Mouse (Mus musculus) stomach, adult 2 months (tissue): ENCODE measurements around the gene 1810037I17Rik. TPM values are rescaled to one million over a fixed set of nuclear protein-coding genes. Genes with fewer than 3 reads are reported as not detected.

Experiments used
- polyA plus RNA-seq: library from polyadenylated mRNA; depleted of rRNA; stranded (reverse); fragments of >200 nt; gene quantifications from 2 replicates; pipeline ENCODE4 v1.2.3, GENCODE M21; 2012; rRNA removed

The 1810037I17Rik gene
- polyA plus RNA-seq: 49.3 and 57.3 TPM in 2 replicates

DNA sequence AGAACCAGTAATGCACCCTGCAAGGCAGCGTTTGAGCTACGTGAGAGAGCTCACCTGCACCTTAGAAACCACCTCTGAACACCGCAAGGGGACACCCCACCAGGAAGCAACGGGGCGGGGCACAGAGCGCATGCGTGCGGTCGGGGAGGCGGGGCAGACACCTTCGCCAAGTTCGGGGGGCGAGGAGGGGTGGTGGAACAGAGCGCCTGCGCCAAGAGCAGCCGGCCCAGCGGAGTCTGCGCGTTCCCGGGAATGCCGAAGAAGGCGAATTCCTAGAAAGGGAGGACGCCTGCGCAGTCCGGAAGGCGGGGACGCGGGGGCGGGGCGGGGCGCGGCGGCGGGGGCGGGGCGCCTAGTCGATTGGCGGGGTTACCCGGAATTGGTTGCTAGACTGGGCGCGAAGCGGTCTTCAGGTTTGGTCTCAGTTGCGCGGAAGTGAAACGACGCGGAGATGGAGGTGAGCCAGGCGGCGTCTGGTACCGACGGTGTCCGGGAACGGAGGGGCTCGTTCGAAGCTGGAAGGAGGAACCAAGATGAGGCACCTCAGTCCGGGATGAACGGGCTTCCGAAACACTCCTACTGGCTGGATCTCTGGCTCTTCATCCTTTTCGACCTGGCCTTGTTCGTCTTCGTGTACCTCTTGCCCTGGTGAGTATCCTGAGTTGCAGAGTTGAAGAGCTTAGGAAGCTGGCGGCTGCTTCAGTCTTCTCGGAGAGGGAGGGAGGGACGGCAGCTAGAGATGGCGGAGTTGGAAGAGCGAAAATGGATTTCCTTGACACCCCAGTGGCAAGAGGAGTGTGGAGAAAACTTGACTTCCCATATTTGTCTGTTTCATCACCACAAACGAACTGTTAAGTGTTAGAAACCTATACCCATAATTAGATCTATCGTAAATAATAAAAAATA is at the start of gene 1810037I17Rik:
1810037I17Rik (plus strand) TSS at position 195 of the 906 bp plus-strand sequence.

DNA sequence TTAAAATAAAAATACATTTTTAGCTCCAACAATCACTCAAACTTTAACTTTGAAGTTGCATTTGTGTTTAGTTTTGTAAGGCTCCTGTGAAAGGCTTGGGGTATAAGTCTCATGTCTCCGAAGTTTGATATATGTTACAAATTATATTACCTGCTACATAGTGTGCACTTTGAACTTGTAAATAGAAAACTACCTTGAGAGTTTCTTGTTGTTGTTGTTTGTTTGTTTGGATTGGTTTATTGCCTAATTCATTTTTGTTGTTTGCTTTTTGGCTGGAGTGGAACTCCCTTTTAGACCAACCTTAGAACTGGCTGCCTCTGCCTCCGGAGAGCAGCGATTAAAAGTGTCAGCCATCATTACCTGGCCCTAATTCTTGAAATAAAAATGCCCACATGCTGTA is 29.2 kb upstream of the 1810037I17Rik start, which contains the start of gene Fabp2:
Fabp2 (plus strand) TSS at position 301 of the 400 bp plus-strand sequence.

DNA sequence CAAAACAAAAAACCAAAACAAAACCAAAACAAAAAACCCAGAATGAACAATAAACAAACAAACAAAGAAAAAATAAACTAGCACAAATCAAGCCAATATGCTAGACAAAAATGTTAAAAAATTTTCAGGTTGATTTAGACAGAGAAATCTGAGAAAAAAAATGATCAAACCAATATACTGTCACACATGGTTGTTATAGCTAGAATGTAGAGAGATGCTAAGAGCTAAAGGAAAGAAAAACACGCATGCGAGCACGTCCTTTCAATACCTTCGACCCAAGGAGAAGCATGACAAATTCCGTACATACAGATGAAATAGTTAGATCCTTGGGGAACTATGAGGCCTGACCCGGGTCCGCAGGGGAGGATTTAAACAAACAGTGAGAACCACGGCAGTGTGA is 4.7 kb upstream of the 1810037I17Rik start, which contains the start of gene Gm10959:
Gm10959 (minus strand) TSS at position 101 of the 400 bp plus-strand sequence.

Other genes starting within 250 kb of the 1810037I17Rik start
- gene Pde5a, start 195.3 kb upstream of the 1810037I17Rik start, polyA plus RNA-seq: 2.1 and 2.7 TPM in 2 replicates
- 0.17 and 0.85 TPM in 2 replicates for gene Fabp2, start 29.1 kb upstream of the 1810037I17Rik start, polyA plus RNA-seq
- not detected in 2 replicates for gene Gm10959, start 4.8 kb upstream of the 1810037I17Rik start, polyA plus RNA-seq
- gene Usp53, start 60.3 kb downstream of the 1810037I17Rik start, polyA plus RNA-seq: 1.3 and 3.0 TPM in 2 replicates
- gene Myoz2, start 110.8 kb downstream of the 1810037I17Rik start, polyA plus RNA-seq: 0.29 and 1.2 TPM in 2 replicates